ENCODE assay signal across 19 mouse cellular contexts in the genomic region with DNA sequence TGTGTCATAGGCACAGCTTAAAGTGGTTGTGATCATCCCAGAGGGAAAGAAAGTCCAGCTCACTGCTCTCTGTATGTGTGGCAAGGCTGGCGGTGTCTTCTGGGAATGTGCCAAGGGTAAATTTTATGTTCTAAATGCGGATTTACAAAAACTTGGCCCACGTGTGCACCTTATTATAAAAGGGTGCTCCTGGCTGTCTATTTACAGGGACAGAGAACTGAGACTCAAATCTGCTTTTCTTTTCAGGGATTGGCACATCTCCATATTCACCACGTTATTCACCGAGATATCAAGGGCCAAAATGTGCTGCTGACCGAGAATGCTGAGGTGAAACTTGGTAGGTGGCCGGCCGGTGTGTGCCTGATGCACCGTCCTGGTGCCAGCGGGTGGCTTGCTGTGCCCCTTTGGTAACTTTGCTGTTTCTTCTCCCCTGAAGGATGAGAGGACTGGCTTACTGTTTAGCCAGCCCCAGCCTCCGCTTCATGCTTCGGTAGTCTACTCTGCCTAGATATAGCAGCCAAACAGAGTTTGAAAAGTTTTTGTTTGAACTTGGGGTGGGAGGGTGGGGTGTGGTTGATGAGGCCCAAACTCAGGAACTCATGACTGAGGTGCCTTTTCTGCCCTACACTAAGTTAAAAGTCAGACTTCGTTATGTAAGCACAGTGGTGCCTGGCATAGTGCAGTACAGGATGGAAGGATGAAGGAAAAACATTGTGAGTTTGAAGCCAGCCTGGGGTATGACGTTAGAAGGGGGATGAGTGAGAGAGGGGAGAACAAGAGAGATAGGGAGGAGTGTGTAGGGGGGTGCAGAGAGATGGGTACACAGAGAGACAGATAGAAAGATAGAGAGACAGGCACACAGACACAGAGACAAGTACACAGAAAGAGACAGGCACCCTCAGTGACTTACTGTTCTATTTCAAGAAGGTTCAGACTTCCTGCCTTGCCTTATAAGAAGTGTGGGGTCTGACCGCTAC.
DNase-seq lines count a peak whose midpoint lies in the region; ATAC-seq lines count a peak whose summit lies in the region.
"Had no signal": no experiment of that assay in that cellular context is flagged by ENCODE, and none has a peak within 500 bp of the region (broad histone marks: within the 10 kb centered on the region; RNA-seq: fewer than 3 reads in every experiment).

No protein-coding gene starts in this region.

- H3K4me1 ChIP-seq in midbrain, embryonic 13.5 days (replicated peaks): peaks cover 27% of the 10 kb centered on the region
- peaks cover 14% of the 10 kb centered on the region; the same call in 1 of the 2 replicates for H3K4me1 ChIP-seq in midbrain, embryonic 16.5 days (ENCODE audit: control insufficient read depth, insufficient read depth, low read length)
- H3K4me1 ChIP-seq in embryonic facial prominence, embryonic 14.5 days (ENCODE audit: control insufficient read depth, insufficient read depth, low read length): no peaks in the 10 kb centered on the region
- H3K4me1 ChIP-seq in neural tube, embryonic 15.5 days: peaks cover 43% of the 10 kb centered on the region
- H3K4me1 ChIP-seq: liver, embryonic 15.5 days had no signal

- H3K9ac ChIP-seq in midbrain, embryonic 13.5 days (replicated peaks): no peak overlapping the region
- no peak overlapping the region for H3K9ac ChIP-seq in midbrain, embryonic 16.5 days (ENCODE audit: low read depth, low read length)
- no peak overlapping the region for H3K9ac ChIP-seq in embryonic facial prominence, embryonic 14.5 days (ENCODE audit: low read depth, low read length)
- no peak overlapping the region for H3K9ac ChIP-seq in neural tube, embryonic 15.5 days (replicated peaks)
- H3K9ac ChIP-seq: intestine, embryonic 15.5 days; liver, embryonic 15.5 days had no signal

- no peak overlapping the region for H3K4me2 ChIP-seq in midbrain, embryonic 13.5 days (replicated peaks)
- no peak overlapping the region for H3K4me2 ChIP-seq in midbrain, embryonic 16.5 days (ENCODE audit: low read length)
- H3K4me2 ChIP-seq in embryonic facial prominence, embryonic 14.5 days (ENCODE audit: low read depth, low read length): no peak overlapping the region
- H3K4me2 ChIP-seq in neural tube, embryonic 15.5 days: no peak overlapping the region
- H3K4me2 ChIP-seq: intestine, embryonic 15.5 days; liver, embryonic 15.5 days had no signal

- intact Hi-C loops in heart, postnatal 10 days (cut with DNase I): loop anchor here (2.0 to 5.0 kb wide), 3 partner anchors 30 to 363 kb away; no protein-coding TSS in a partner anchor

- 89% methylated on average over 15 of the region's 15 CpGs for WGBS in midbrain, embryonic 13.5 days
- WGBS in midbrain, embryonic 16.5 days: 63% methylated on average over 15 of the region's 15 CpGs
- 86% methylated on average over 15 of the region's 15 CpGs for WGBS in embryonic facial prominence, embryonic 14.5 days
- WGBS in neural tube, embryonic 15.5 days: 77% methylated on average over 15 of the region's 15 CpGs

- no peak overlapping the region for H3K4me3 ChIP-seq in midbrain, embryonic 13.5 days (replicated peaks)
- H3K4me3 ChIP-seq in midbrain, embryonic 16.5 days (ENCODE audit: low read depth, low read length): no peak overlapping the region
- no peak overlapping the region for H3K4me3 ChIP-seq in embryonic facial prominence, embryonic 14.5 days (ENCODE audit: low read depth, low read length)
- H3K4me3 ChIP-seq in neural tube, embryonic 15.5 days (replicated peaks): no peak overlapping the region
- H3K4me3 ChIP-seq: erythroblast, embryonic 14.5 days; heart, embryonic 10.5 days; intestine, embryonic 15.5 days; liver, embryonic 15.5 days had no signal

- H3K27ac ChIP-seq in midbrain, embryonic 13.5 days: no peak overlapping the region
- H3K27ac ChIP-seq in midbrain, embryonic 16.5 days (ENCODE audit: low read length): no peak overlapping the region
- no peak overlapping the region for H3K27ac ChIP-seq in embryonic facial prominence, embryonic 14.5 days (replicated peaks; ENCODE audit: low read depth, low read length)
- H3K27ac ChIP-seq in neural tube, embryonic 15.5 days (replicated peaks): peak overlapping the region; percentile 43
- H3K27ac ChIP-seq: heart, embryonic 10.5 days; intestine, embryonic 15.5 days; liver, embryonic 15.5 days had no signal

- no peaks in the 10 kb centered on the region for H3K27me3 ChIP-seq in midbrain, embryonic 13.5 days
- no peaks in the 10 kb centered on the region for H3K27me3 ChIP-seq in midbrain, embryonic 16.5 days (ENCODE audit: control insufficient read depth, insufficient read depth, low read depth, low read length)
- H3K27me3 ChIP-seq in embryonic facial prominence, embryonic 14.5 days (replicated peaks; ENCODE audit: control insufficient read depth, insufficient read depth, low read length): no peaks in the 10 kb centered on the region
- no peaks in the 10 kb centered on the region for H3K27me3 ChIP-seq in neural tube, embryonic 15.5 days (replicated peaks)
- H3K27me3 ChIP-seq: CH12.LX; intestine, embryonic 15.5 days; liver, embryonic 15.5 days had no signal

- H3K9me3 ChIP-seq in midbrain, embryonic 13.5 days: no peaks in the 10 kb centered on the region
- no peaks in the 10 kb centered on the region for H3K9me3 ChIP-seq in midbrain, embryonic 16.5 days (replicated peaks; ENCODE audit: control insufficient read depth, low read length, poor library complexity, severe bottlenecking)
- no peaks in the 10 kb centered on the region for H3K9me3 ChIP-seq in embryonic facial prominence, embryonic 14.5 days (ENCODE audit: control insufficient read depth, low read length)
- no peaks in the 10 kb centered on the region for H3K9me3 ChIP-seq in neural tube, embryonic 15.5 days (replicated peaks)
- H3K9me3 ChIP-seq: heart, embryonic 10.5 days; intestine, embryonic 15.5 days; liver, embryonic 15.5 days had no signal

- H3K36me3 ChIP-seq in midbrain, embryonic 13.5 days: peaks cover 87% of the 10 kb centered on the region
- peaks cover 18% of the 10 kb centered on the region for H3K36me3 ChIP-seq in midbrain, embryonic 16.5 days (ENCODE audit: control insufficient read depth, insufficient read depth, low read length)
- peaks cover 91% of the 10 kb centered on the region for H3K36me3 ChIP-seq in embryonic facial prominence, embryonic 14.5 days (ENCODE audit: control insufficient read depth, insufficient read depth, low read length)
- H3K36me3 ChIP-seq in neural tube, embryonic 15.5 days: peaks cover 71% of the 10 kb centered on the region

- ATAC-seq in midbrain, embryonic 13.5 days: 0 out of 2 replicates have a peak, but pooled peaks have one; percentile 6
- ATAC-seq in midbrain, embryonic 16.5 days: no peak
- no peak for ATAC-seq in embryonic facial prominence, embryonic 14.5 days (ENCODE audit: low read depth)
- no peak for ATAC-seq in neural tube, embryonic 15.5 days (ENCODE audit: low FRiP score)
- ATAC-seq: intestine, embryonic 15.5 days had no signal

- DNase-seq in heart, adult 11 months: peak; percentile 85
- DNase-seq in heart, postnatal 10 days: no peak
- peak; percentile 45 for DNase-seq in embryonic facial prominence, embryonic 14.5 days (ENCODE audit: low spot score)
- no peak for DNase-seq in frontal cortex, postnatal 14 days (ENCODE audit: low spot score in 2 of 2)
- DNase-seq in testis, postnatal 10 days (ENCODE audit: low spot score): no peak
- DNase-seq: cerebellum, adult 2 months; gastrocnemius, postnatal 10 days; heart, postnatal 4 days; lung, postnatal 36 days; midbrain, embryonic 14.5 days; right cerebral cortex, adult 18-20 months had no signal

Comparison
In these comparisons a context has a peak if more than half of its experiments do, and no peak if none do; other contexts are left out.
1. DNase-seq: peak in heart, adult 11 months (single experiment) and embryonic facial prominence, embryonic 14.5 days (single experiment); none in heart, postnatal 10 days (0 of 2), frontal cortex, postnatal 14 days (0 of 2) and testis, postnatal 10 days (single experiment).